Mouse (Mus musculus) heart, adult 2 months (tissue): ENCODE measurements around the gene Ipo9.

Source experiments
- EP300 ChIP-seq: fragments of 200-500 bp; IDR thresholded peaks from 2 replicates; pipeline ENCODE4 v1.6.1; 2011; ENCODE audit warnings: low read depth, low read length, control low read depth; ENCODE audit not compliant: insufficient read depth
- POLR2A ChIP-seq: fragments of 200-500 bp; IDR thresholded peaks from 2 replicates; pipeline ENCODE4 v1.6.1; 2011; ENCODE audit warnings: mild to moderate bottlenecking, low read depth, low read length, control low read depth; ENCODE audit not compliant: insufficient read depth

DNA sequence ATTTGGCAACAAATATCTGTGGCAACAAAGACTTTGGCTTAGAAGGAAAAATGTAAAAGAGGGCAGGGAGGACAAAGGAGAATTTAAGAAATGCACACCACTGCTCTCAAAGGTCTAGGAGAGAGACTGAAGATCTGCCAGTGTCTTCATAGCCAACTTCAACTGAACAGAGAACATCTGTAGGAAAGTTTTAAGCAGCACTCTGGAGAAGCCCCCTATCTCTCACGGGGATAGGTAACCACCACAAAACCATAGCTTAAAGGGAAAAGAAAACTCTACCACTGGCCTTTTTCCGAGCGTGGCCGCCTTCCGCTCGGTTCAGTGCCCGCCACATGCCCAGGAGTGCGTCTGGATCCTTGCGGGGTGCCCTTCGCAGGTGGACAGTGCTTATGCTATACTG is 3.7 kb downstream of the Ipo9 start:
- TF ChIP-seq POLR2A (no peak), EP300 (no peak)
